Mouse (Mus musculus) kidney, embryonic 16.5 days (tissue): Measurements from ENCODE around the gene Cdkl4. TPM values are rescaled to one million over a fixed set of nuclear protein-coding genes. Genes with fewer than 3 reads are reported as not detected.

Experiments
- ATAC-seq: fragments of 200-750 bp; cut with Nextera tagmentation; 2 replicates; pipeline ENCODE4 v1.8.0; 2017; ENCODE audit warnings: moderate TSS enrichment; ENCODE audit not compliant: low FRiP score, low TSS enrichment
- H3K27ac ChIP-seq: fragments of 300-500 bp; sonication (generic); 2 replicates; pipeline ENCODE4 v1.5.1; 2014; ENCODE audit warnings: low read length
- H3K27me3 ChIP-seq: fragments of 300-500 bp; sonication (generic); 2 replicates; pipeline ENCODE4 v1.6.1; 2014; ENCODE audit warnings: low read length, control low read depth, mixed read lengths; ENCODE audit not compliant: insufficient read depth
- H3K36me3 ChIP-seq: fragments of 300-500 bp; sonication (generic); 2 replicates; pipeline ENCODE4 v1.6.1; 2014; ENCODE audit warnings: low read length, control low read depth, mixed read lengths; ENCODE audit not compliant: insufficient read depth
- H3K4me1 ChIP-seq: fragments of 300-500 bp; sonication (generic); 2 replicates; pipeline ENCODE4 v1.6.1; 2014; ENCODE audit warnings: low read length, control low read depth, mixed read lengths; ENCODE audit not compliant: insufficient read depth
- H3K4me2 ChIP-seq: fragments of 300-500 bp; sonication (generic); replicated peaks from 2 replicates; pipeline ENCODE4 v1.6.1; 2014; ENCODE audit warnings: low read depth, low read length
- H3K4me3 ChIP-seq: fragments of 300-500 bp; sonication (generic); 2 replicates; pipeline ENCODE4 v1.5.1; 2014; ENCODE audit warnings: mild to moderate bottlenecking, low read length
- H3K9ac ChIP-seq: fragments of 300-500 bp; sonication (generic); replicated peaks from 2 replicates; pipeline ENCODE4 v1.6.1; 2014; ENCODE audit warnings: low read length
- H3K9me3 ChIP-seq: fragments of 300-500 bp; sonication (generic); 2 replicates; pipeline ENCODE4 v1.6.1; 2016; ENCODE audit warnings: low read length, control low read depth
- WGBS: fragments of 180-500 bp; shearing (Covaris S2); extraction: QIAGEN DNeasy Blood & Tissue Kit; methylation state at CpG from one replicate; pipeline ENCODE4 v1.1.7; 2014; 5-methylcytosine and 5-hydroxymethylcytosine counted together
- polyA plus RNA-seq: library from polyadenylated mRNA; unstranded; fragments of >200 nt; fragmentation: Nextera tagmentation; extraction: Ambion mirVana; gene quantifications from 2 replicates; pipeline ENCODE4 v1.2.1, GENCODE M21; 2015

The Cdkl4 gene
- polyA plus RNA-seq, 1 experiment from 2014 or later: 0.99 TPM

DNA sequence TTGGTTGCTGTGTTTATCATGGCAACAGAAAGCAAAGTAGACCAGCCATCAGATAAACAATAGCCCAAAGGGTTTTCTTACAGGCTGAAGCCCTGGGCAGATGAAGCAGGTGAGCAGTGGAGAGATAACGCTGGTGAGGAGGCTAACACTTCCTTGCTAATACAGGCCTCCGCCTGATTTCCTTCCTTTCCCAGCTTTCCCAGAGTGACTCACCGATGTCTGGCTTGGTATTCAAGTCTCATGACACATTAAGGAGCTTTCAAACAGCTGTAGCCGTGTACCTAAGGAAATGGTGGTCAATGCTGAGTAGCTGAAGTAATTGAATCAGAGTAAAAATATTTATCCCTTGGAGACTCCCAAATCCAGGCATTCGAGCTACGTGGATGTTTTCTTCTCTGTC is 71.8 kb downstream of the Cdkl4 start:
- WGBS: 82% methylated on average over 6 of the region's 6 CpGs

DNA sequence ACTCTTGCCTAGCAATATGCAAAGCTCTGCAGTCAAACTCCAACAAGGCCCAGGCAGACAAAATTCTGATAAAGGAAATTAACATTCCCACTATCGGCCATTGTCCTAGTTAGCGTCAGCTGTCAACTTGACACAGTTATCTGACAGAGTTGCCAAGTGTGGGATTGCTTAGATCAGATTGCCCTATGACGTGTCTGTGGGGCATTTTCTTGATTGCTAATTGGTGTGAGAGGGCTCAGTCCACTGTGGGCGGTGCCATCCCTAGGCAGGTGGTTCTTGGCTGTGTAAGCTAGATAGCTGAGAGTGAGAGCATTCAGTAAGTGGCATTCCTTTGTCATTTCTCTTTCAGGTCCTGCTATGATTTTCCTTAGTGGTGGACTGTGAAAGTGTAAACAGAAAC is 72.3 kb downstream of the Cdkl4 start:
- Histone ChIP-seq H3K27ac (no peak overlapping the region), H3K36me3 (no peaks in the 10 kb centered on the region), H3K27me3 (no peaks in the 10 kb centered on the region), H3K9me3 (no peaks in the 10 kb centered on the region), H3K9ac (no peak overlapping the region), H3K4me1 (no peaks in the 10 kb centered on the region), H3K4me2 (no peak overlapping the region), H3K4me3 (no peak overlapping the region)
- no peak for ATAC-seq
- WGBS: 90% methylated on average over 4 of the region's 4 CpGs

More for the DNA sequence above, 71.8 kb downstream of the Cdkl4 start:
- Histone ChIP-seq H3K27ac (no peak overlapping the region), H3K4me3 (no peak overlapping the region), H3K9me3 (no peaks in the 10 kb centered on the region), H3K4me1 (no peaks in the 10 kb centered on the region), H3K4me2 (no peak overlapping the region), H3K36me3 (no peaks in the 10 kb centered on the region), H3K27me3 (no peaks in the 10 kb centered on the region), H3K9ac (no peak overlapping the region)
- ATAC-seq: no peak

DNA sequence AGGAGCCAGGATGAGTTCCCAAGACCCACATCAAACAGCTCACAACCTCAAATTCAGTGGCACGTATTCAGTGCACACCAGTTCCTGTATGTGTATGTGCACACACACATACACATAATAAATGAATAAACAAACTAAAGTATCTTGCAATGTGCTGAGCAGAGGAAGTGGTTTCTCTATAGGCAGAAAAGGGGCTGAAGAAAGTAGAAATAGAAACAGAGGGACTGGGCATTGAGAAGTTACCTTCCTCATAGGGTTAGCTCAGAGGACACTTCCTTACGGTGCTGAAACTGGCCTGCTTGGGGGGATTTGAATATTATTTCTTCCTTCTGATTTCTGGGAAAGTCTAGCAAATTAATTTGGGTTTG is 75.8 kb downstream of the Cdkl4 start:
- no peak overlapping the region for H3K27ac ChIP-seq
- no peaks in the 10 kb centered on the region for H3K9me3 ChIP-seq
- no peak for ATAC-seq
- H3K4me1 ChIP-seq: no peaks in the 10 kb centered on the region
- H3K4me2 ChIP-seq: no peak overlapping the region
- H3K9ac ChIP-seq: no peak overlapping the region
- H3K27me3 ChIP-seq: no peaks in the 10 kb centered on the region
- 75% methylated on average over 2 of the region's 2 CpGs for WGBS
- no peak overlapping the region for H3K4me3 ChIP-seq
- no peaks in the 10 kb centered on the region for H3K36me3 ChIP-seq

GRCm38 (mm10) chr17:80501037-80501804 is 76.4 kb downstream of the Cdkl4 start:
- H3K36me3 ChIP-seq: no peaks in the 10 kb centered on the region
- H3K9ac ChIP-seq: no peak overlapping the region
- H3K27me3 ChIP-seq: no peaks in the 10 kb centered on the region
- no peak for ATAC-seq
- H3K27ac ChIP-seq: no peak overlapping the region
- WGBS: 73% methylated on average over 5 of the region's 5 CpGs
- H3K4me3 ChIP-seq: no peak overlapping the region
- H3K4me2 ChIP-seq: no peak overlapping the region
- no peaks in the 10 kb centered on the region for H3K9me3 ChIP-seq
- H3K4me1 ChIP-seq: no peaks in the 10 kb centered on the region

DNA sequence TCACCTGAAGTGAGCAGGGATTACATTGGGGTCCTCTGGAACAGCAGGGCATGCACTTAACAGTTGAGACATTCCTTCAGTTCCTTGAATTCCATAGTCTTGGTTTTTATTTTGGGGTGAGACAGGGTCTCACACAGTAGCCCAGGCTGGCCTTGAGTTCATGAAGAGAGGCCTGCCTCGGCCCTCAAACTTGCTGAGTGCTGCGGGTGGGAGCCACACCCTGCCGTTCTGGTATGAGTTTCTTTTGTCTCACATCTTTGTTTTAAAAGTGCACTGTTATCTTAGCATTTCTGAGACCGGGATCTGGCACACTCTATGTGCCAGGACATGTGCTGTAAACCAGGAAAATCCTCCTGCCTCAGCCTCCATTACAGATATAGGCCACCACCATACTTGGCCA is 77.6 kb downstream of the Cdkl4 start:
- Histone ChIP-seq H3K9ac (no peak overlapping the region), H3K9me3 (no peaks in the 10 kb centered on the region), H3K4me2 (no peak overlapping the region), H3K4me1 (no peaks in the 10 kb centered on the region), H3K27me3 (no peaks in the 10 kb centered on the region), H3K27ac (no peak overlapping the region), H3K4me3 (no peak overlapping the region), H3K36me3 (no peaks in the 10 kb centered on the region)
- no peak for ATAC-seq
- WGBS: 80% methylated on average over 4 of the region's 4 CpGs

GRCm38 (mm10) chr17:80498600-80499268 is 78.9 kb downstream of the Cdkl4 start:
- Histone ChIP-seq H3K9me3 (no peaks in the 10 kb centered on the region), H3K4me2 (no peak overlapping the region), H3K27ac (no peak overlapping the region), H3K27me3 (no peaks in the 10 kb centered on the region), H3K4me1 (no peaks in the 10 kb centered on the region), H3K4me3 (no peak overlapping the region), H3K36me3 (no peaks in the 10 kb centered on the region), H3K9ac (no peak overlapping the region)
- 61% methylated on average over 11 of the region's 11 CpGs for WGBS
- no peak for ATAC-seq

GRCm38 (mm10) chr17:80497183-80497601 is 80.4 kb downstream of the Cdkl4 start:
- WGBS: 83% methylated on average over 9 of the region's 9 CpGs
- H3K27ac ChIP-seq: no peak overlapping the region
- no peaks in the 10 kb centered on the region for H3K4me1 ChIP-seq
- no peaks in the 10 kb centered on the region for H3K36me3 ChIP-seq
- no peak overlapping the region for H3K4me3 ChIP-seq
- no peaks in the 10 kb centered on the region for H3K9me3 ChIP-seq
- no peaks in the 10 kb centered on the region for H3K27me3 ChIP-seq
- no peak overlapping the region for H3K4me2 ChIP-seq
- ATAC-seq: no peak
- no peak overlapping the region for H3K9ac ChIP-seq

DNA sequence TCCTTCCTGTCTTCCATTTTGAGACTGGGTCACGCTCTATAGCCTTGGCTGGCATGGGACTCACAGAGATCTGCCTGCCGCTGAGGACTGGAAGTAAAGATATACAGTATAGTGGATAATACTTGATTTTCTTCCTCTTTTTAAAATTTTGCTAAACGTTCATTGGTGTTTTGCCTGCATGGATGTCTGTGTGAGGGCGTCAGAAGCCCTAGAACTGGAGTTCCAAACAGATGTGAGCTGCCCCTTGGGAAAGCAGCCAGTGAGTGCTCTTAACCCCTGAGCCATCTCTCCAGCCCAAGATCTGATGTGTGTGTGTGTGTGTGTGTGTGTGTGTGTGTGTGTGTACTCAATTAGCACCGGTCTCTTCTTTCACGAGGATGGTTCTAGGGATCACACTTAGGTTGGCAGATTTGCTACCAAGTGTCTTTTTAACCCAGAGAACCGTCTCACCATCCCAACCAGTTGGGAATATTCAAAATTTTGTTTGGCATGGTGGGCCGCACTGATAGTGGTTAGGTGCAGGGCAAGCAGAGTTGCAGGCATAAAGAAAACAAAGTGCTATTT is 80.9 kb downstream of the Cdkl4 start:
- no peaks in the 10 kb centered on the region for H3K27me3 ChIP-seq
- no peaks in the 10 kb centered on the region for H3K9me3 ChIP-seq
- H3K9ac ChIP-seq: no peak overlapping the region
- no peak overlapping the region for H3K4me3 ChIP-seq
- ATAC-seq: no peak
- no peak overlapping the region for H3K27ac ChIP-seq
- no peak overlapping the region for H3K4me2 ChIP-seq
- H3K36me3 ChIP-seq: no peaks in the 10 kb centered on the region
- no peaks in the 10 kb centered on the region for H3K4me1 ChIP-seq
- WGBS: 81% methylated on average over 8 of the region's 8 CpGs

- no peaks in the 10 kb centered on the region for H3K36me3 ChIP-seq
- WGBS: 81% methylated on average over 6 of the region's 6 CpGs
- H3K27me3 ChIP-seq: no peaks in the 10 kb centered on the region
- H3K27ac ChIP-seq: no peak overlapping the region
- H3K9ac ChIP-seq: no peak overlapping the region
- no peak for ATAC-seq
- H3K4me3 ChIP-seq: no peak overlapping the region
- H3K4me1 ChIP-seq: no peaks in the 10 kb centered on the region
- H3K9me3 ChIP-seq: no peaks in the 10 kb centered on the region
- no peak overlapping the region for H3K4me2 ChIP-seq
These were observed 81.4 kb downstream of the Cdkl4 start for GRCm38 (mm10) chr17:80496185-80496584.

DNA sequence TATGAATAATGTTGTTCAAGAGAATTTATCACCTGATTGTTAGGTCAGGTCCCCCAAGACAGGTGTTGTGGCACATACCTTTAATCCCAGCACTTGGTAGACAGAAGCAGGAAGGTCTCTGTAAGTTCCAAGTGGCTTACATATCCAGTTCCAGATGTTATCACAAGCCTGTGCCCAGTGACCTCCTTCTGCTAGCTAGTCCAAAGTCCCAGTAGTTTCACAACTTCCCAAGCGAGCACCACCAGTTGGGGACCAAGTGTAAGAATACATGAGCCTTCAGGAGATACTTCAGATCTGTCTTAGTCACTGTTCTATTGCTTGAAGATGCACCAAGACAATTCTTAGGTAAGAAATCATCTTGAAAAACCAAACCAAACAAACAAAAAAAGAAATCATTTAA is 83.7 kb downstream of the Cdkl4 start:
- no peak overlapping the region for H3K27ac ChIP-seq
- no peaks in the 10 kb centered on the region for H3K9me3 ChIP-seq
- ATAC-seq: no peak
- H3K27me3 ChIP-seq: no peaks in the 10 kb centered on the region
- no peak overlapping the region for H3K9ac ChIP-seq
- WGBS: 73% methylated on average over 1 of the region's 1 CpGs
- no peak overlapping the region for H3K4me2 ChIP-seq
- H3K4me3 ChIP-seq: no peak overlapping the region
- peaks cover 5% of the 10 kb centered on the region; the same call in 1 of the 2 replicates for H3K4me1 ChIP-seq
- H3K36me3 ChIP-seq: no peaks in the 10 kb centered on the region
